10 mouse cellular contexts compared by ENCODE assay signal in the genomic region with DNA sequence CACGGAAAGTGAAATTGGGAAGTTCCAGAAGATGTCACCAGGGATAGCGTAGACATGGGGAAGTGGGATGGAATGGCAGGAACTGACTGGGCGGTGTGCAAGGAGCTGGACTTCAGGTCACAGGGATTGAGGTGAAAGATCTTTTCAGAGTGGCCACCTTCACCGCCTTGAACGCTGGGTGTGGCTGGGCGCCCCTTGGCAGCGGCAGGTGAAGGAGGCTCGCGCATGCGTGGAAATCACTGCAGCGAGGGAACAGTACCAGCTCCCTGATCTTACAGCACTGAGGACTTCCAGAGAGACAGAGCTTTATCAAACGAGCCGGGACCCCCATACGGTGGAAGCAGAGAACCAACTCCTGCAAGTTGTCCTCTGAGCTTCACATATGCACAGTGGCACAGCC. TPM values are rescaled to one million over a fixed set of nuclear protein-coding genes. Genes with fewer than 3 reads are reported as not detected.
DNase-seq lines count a peak whose midpoint lies in the region; ATAC-seq and TF ChIP-seq lines count a peak whose summit lies in the region.
"Had no signal": no experiment of that assay in that cellular context is flagged by ENCODE, and none has a peak within 500 bp of the region (broad histone marks: within the 10 kb centered on the region; RNA-seq: fewer than 3 reads in every experiment).

No protein-coding gene starts in this region.

- H3K4me1 ChIP-seq in forebrain, embryonic 12.5 days, result peaks cover 11% of the 10 kb centered on the region; the same call in 1 of the 2 replicates
- peaks cover 15% of the 10 kb centered on the region for H3K4me1 ChIP-seq in testis, adult 2 months (ENCODE audit: control insufficient read depth, insufficient read depth, low read length)

- DNase-seq in frontal cortex, postnatal 36 days (ENCODE audit: low spot score in 2 of 2), result peak; percentile 21 to 23
- no peak for DNase-seq in frontal cortex, postnatal 10 days (ENCODE audit: low spot score in 2 of 2)
- peak; percentile 70 for DNase-seq in brain, adult 2 months (ENCODE audit: low read depth, low spot score)
- peak; percentile 60 for DNase-seq in heart, postnatal 4 days
- DNase-seq in left cerebral cortex, postnatal 4 days, result peak; percentile 13
- peak; percentile 24 for DNase-seq in mesoderm, embryonic 11.5 days (ENCODE audit: low read depth, low spot score)

- ATAC-seq in forebrain, embryonic 12.5 days (ENCODE audit: low FRiP score), result no peak

- peaks cover 8% of the 10 kb centered on the region; the same call in 1 of the 2 replicates for H3K27me3 ChIP-seq in forebrain, embryonic 12.5 days
- no peaks in the 10 kb centered on the region for H3K27me3 ChIP-seq in testis, adult 2 months (ENCODE audit: control insufficient read depth, insufficient read depth, low read length)

- no peak overlapping the region for H3K27ac ChIP-seq in forebrain, embryonic 12.5 days
- no peak overlapping the region for H3K27ac ChIP-seq in testis, adult 2 months (ENCODE audit: control insufficient read depth, insufficient read depth, low read depth, low read length)

- peak overlapping the region; percentile 29 for H3K4me3 ChIP-seq in forebrain, embryonic 12.5 days (replicated peaks)
- peak overlapping the region; percentile 79 for H3K4me3 ChIP-seq in testis, adult 2 months (ENCODE audit: control insufficient read depth, low read depth, low read length)

- no peak; the same call in 1 of the 2 replicates for TF ChIP-seq POLR2A in testis, adult 2 months (IDR thresholded peaks at IDR 0.05; ENCODE audit: control insufficient read depth, low read depth, low read length)

- no peak for TF ChIP-seq CTCF in testis, adult 2 months (IDR thresholded peaks at IDR 0.05; ENCODE audit: control insufficient read depth, insufficient read depth, insufficient replicate concordance, low read depth, low read length)

- no peaks in the 10 kb centered on the region for H3K36me3 ChIP-seq in forebrain, embryonic 12.5 days (replicated peaks)
- no peaks in the 10 kb centered on the region for H3K36me3 ChIP-seq in testis, adult 2 months (ENCODE audit: control insufficient read depth, insufficient read depth, low read length)

- H3K9ac ChIP-seq in forebrain, embryonic 12.5 days, result peak overlapping the region; percentile 36; the same call in 1 of the 2 replicates

- H3K4me2 ChIP-seq in forebrain, embryonic 12.5 days, result peak overlapping the region; percentile 56

- H3K9me3 ChIP-seq in forebrain, embryonic 12.5 days, result no peaks in the 10 kb centered on the region

- intact Hi-C loops in left cerebral cortex, postnatal 4 days (cut with DNase I), result loop anchor here (10.0 kb wide), 1 partner anchor 70 kb away; no protein-coding TSS in a partner anchor

- 29% methylated on average over 14 of the region's 14 CpGs for WGBS in forebrain, embryonic 12.5 days

RNA-seq across cellular contexts. Expression of a gene that starts 4.3 kb away (rescaled TPM):
- polyA plus RNA-seq in forebrain, embryonic 12.5 days (2016; fragmentation: Nextera tagmentation; extraction: Ambion mirVana), result not detected in 2 replicates
- not detected for total RNA-seq in heart, postnatal 4 days (2021)
- not detected for total RNA-seq in left cerebral cortex, postnatal 4 days (2021)
- polyA plus RNA-seq in testis, adult 2 months (2012; rRNA removed), result 1.9 TPM in 1 of 2 replicates, not detected in the other
- total RNA-seq: layer of hippocampus, postnatal 36 days; MEL had no signal

RNA-seq across cellular contexts. Expression of a gene that starts 17.3 kb away (rescaled TPM):
- not detected in 2 replicates for polyA plus RNA-seq in forebrain, embryonic 12.5 days (2016; fragmentation: Nextera tagmentation; extraction: Ambion mirVana)
- under 1 TPM in 1 of 2 experiments, not detected in 1; 0.14 TPM for total RNA-seq in heart, postnatal 4 days (2021)
- total RNA-seq in left cerebral cortex, postnatal 4 days (2021), result not detected
- 0.61 and 1.3 TPM in 2 replicates for polyA plus RNA-seq in testis, adult 2 months (2012; rRNA removed)
- total RNA-seq: layer of hippocampus, postnatal 36 days; MEL had no signal

Comparison
In these comparisons a context has a peak if more than half of its experiments do, and no peak if none do; other contexts are left out.
1. DNase-seq: peak in frontal cortex, postnatal 36 days (2 of 2), brain, adult 2 months (single experiment), heart, postnatal 4 days (single experiment), left cerebral cortex, postnatal 4 days (single experiment) and mesoderm, embryonic 11.5 days (single experiment); none in frontal cortex, postnatal 10 days (0 of 2).